ENCODE assay signal across 34 mouse cellular contexts in the genomic region with DNA sequence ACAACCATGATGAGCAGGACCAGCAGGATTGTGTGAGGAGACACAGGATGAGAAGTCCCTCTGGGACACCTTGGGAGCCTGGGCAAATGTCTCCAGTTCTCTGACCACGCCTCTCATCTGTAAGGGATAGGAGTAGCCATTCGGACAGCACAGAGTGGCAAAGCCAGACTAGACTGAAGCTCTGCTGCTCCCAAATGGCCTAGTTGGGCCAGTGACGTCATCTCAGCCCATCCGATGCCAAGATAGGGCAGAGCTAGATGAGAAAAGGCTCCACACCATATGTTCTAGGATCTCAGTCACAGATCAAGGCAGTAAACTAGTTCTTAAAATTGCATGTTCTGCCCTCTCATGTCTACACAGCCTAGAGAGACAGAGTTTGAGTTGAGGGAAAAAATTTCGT. TPM values are rescaled to one million over a fixed set of nuclear protein-coding genes. Genes with fewer than 3 reads are reported as not detected.
DNase-seq lines count a peak whose midpoint lies in the region; ATAC-seq lines count a peak whose summit lies in the region.
"Had no signal": no experiment of that assay in that cellular context is flagged by ENCODE, and none has a peak within 500 bp of the region (broad histone marks: within the 10 kb centered on the region; RNA-seq: fewer than 3 reads in every experiment).

No protein-coding gene starts in this region.

- 88% methylated on average over 5 of the region's 5 CpGs for WGBS in neural tube, embryonic 15.5 days

- no peaks in the 10 kb centered on the region for H3K36me3 ChIP-seq in neural tube, embryonic 15.5 days
- H3K36me3 ChIP-seq: embryonic facial prominence, embryonic 10.5 days; embryonic facial prominence, embryonic 15.5 days; forebrain, embryonic 12.5 days; heart, embryonic 12.5 days; hindbrain, embryonic 13.5 days; limb, embryonic 10.5 days; limb, embryonic 15.5 days; liver, embryonic 13.5 days; midbrain, embryonic 15.5 days had no signal

- peaks cover 2% of the 10 kb centered on the region for H3K4me1 ChIP-seq in neural tube, embryonic 15.5 days
- H3K4me1 ChIP-seq: embryonic facial prominence, embryonic 15.5 days had no signal

- no peak for ATAC-seq in neural tube, embryonic 15.5 days (ENCODE audit: low FRiP score)
- ATAC-seq: activated CD4-positive, CD25-positive, alpha-beta regulatory T cell, adult 4 months; intestine, embryonic 16.5 days; lung, postnatal 0 days; midbrain, embryonic 15.5 days had no signal

- DNase-seq in MN1 (ENCODE audit: low spot score), result peak; percentile 67
- DNase-seq in brain, adult 2 months (ENCODE audit: low read depth, low spot score), result peak; percentile 98
- peak; percentile 91 for DNase-seq in cerebellum, adult 8-10 months
- DNase-seq in cerebellum, postnatal 25 days, result peak; percentile 87 to 91
- no peak for DNase-seq in gastrocnemius, postnatal 10 days
- no peak for DNase-seq in c-Kit-positive CD71-positive TER-119-positive erythroid progenitor cells, embryonic 14.5 days (ENCODE audit: low spot score)
- DNase-seq: adrenal gland, adult 8-10 months; gastrocnemius, postnatal 36 days; heart, adult 18-20 months; heart, postnatal 4 days; kidney, adult 8-10 months; kidney, postnatal 10 days; layer of hippocampus, adult 9-11 months; liver, embryonic 13.5 days; lung, adult 18-20 months; right cerebral cortex, adult 18-20 months; right cerebral cortex, postnatal 4 days; thymus, adult 2 months; thymus, postnatal 36 days had no signal

- H3K4me3 ChIP-seq in neural tube, embryonic 15.5 days (replicated peaks), result no peak overlapping the region
- H3K4me3 ChIP-seq: embryonic facial prominence, embryonic 10.5 days; embryonic facial prominence, embryonic 15.5 days; forebrain, embryonic 12.5 days; heart, embryonic 12.5 days; hindbrain, embryonic 13.5 days; limb, embryonic 10.5 days; limb, embryonic 15.5 days; liver, embryonic 13.5 days; midbrain, embryonic 15.5 days had no signal

- no peaks in the 10 kb centered on the region for H3K9me3 ChIP-seq in neural tube, embryonic 15.5 days (replicated peaks)
- H3K9me3 ChIP-seq: embryonic facial prominence, embryonic 10.5 days; embryonic facial prominence, embryonic 15.5 days; forebrain, embryonic 12.5 days; hindbrain, embryonic 13.5 days; limb, embryonic 10.5 days; limb, embryonic 15.5 days; liver, embryonic 13.5 days; midbrain, embryonic 15.5 days had no signal

- 0 out of 2 replicates have a peak, but pooled peaks cover 4% of the 10 kb centered on the region for H3K27me3 ChIP-seq in neural tube, embryonic 15.5 days (replicated peaks)
- H3K27me3 ChIP-seq: midbrain, embryonic 15.5 days had no signal

- no peak overlapping the region for H3K27ac ChIP-seq in neural tube, embryonic 15.5 days (replicated peaks)
- H3K27ac ChIP-seq: embryonic facial prominence, embryonic 10.5 days; embryonic facial prominence, embryonic 15.5 days; forebrain, embryonic 12.5 days; hindbrain, embryonic 13.5 days; limb, embryonic 10.5 days; limb, embryonic 15.5 days; liver, embryonic 13.5 days; macrophage; midbrain, embryonic 15.5 days; stomach, postnatal 0 days had no signal

- H3K9ac ChIP-seq in neural tube, embryonic 15.5 days (replicated peaks), result no peak overlapping the region
- H3K9ac ChIP-seq: embryonic facial prominence, embryonic 15.5 days; forebrain, embryonic 12.5 days; heart, embryonic 12.5 days; hindbrain, embryonic 13.5 days; limb, embryonic 15.5 days; liver, embryonic 13.5 days; midbrain, embryonic 15.5 days had no signal

- H3K4me2 ChIP-seq in neural tube, embryonic 15.5 days, result no peak overlapping the region
- H3K4me2 ChIP-seq: embryonic facial prominence, embryonic 15.5 days; forebrain, embryonic 12.5 days; heart, embryonic 12.5 days; hindbrain, embryonic 13.5 days; limb, embryonic 15.5 days; liver, embryonic 13.5 days; midbrain, embryonic 15.5 days had no signal

RNA-seq across cellular contexts. Expression of gene Stmn1, which starts 9.3 kb away (rescaled TPM):
- 4,048 and 4,915 TPM in 2 replicates for polyA plus RNA-seq in neural tube, embryonic 15.5 days (2015; fragmentation: Nextera tagmentation; extraction: Ambion mirVana)
- 10 to 100 TPM; 71.2 to 74.5 TPM for total RNA-seq in gastrocnemius, postnatal 10 days (2021)

RNA-seq across cellular contexts. Expression of gene Paqr7, which starts 37.6 kb away (rescaled TPM):
- polyA plus RNA-seq in neural tube, embryonic 15.5 days (2015; fragmentation: Nextera tagmentation; extraction: Ambion mirVana), result 30.5 and 35.2 TPM in 2 replicates
- total RNA-seq in gastrocnemius, postnatal 10 days (2021), result 1 to 10 TPM; 6.5 to 6.8 TPM

RNA-seq across cellular contexts. Expression of gene Aunip, which starts 51.9 kb away (rescaled TPM):
- polyA plus RNA-seq in neural tube, embryonic 15.5 days (2015; fragmentation: Nextera tagmentation; extraction: Ambion mirVana), result 1.8 and 5.4 TPM in 2 replicates
- 1 to 10 TPM in 1 of 2 experiments, under 1 TPM in 1; 0.99 to 1.2 TPM for total RNA-seq in gastrocnemius, postnatal 10 days (2021)
- total RNA-seq: gastrocnemius, adult 18-20 months had no signal

Comparison
In these comparisons a context has a peak if more than half of its experiments do, and no peak if none do; other contexts are left out.
1. DNase-seq: peak in MN1 (single experiment), brain, adult 2 months (single experiment), cerebellum, adult 8-10 months (single experiment) and cerebellum, postnatal 25 days (2 of 2); none in gastrocnemius, postnatal 10 days (single experiment) and c-Kit-positive CD71-positive TER-119-positive erythroid progenitor cells, embryonic 14.5 days (single experiment).